ENCODE assay signal across 10 mouse cellular contexts in the genomic region with DNA sequence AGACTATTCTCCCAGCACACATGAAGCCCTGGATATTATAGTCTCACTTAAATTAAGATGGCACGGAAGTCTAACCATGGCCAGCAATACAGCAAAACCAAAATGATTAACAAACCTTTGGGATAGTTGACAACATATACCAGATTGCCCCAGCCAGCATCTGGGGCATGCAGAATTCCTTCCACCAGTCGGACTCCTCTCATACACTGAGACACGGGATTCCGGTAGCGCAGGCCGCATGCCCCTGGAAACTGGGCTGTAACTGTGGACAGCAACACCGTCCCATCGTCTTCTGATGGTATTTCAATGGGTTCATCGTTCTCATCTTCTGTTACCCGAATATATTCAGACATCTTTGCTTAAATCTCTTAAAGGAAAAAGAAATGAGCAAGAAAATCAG. TPM values are rescaled to one million over a fixed set of nuclear protein-coding genes. Genes with fewer than 3 reads are reported as not detected.
DNase-seq lines count a peak whose midpoint lies in the region; ATAC-seq and TF ChIP-seq lines count a peak whose summit lies in the region.
"Had no signal": no experiment of that assay in that cellular context is flagged by ENCODE, and none has a peak within 500 bp of the region (broad histone marks: within the 10 kb centered on the region; RNA-seq: fewer than 3 reads in every experiment).

No protein-coding gene starts in this region.

- 73% methylated on average over 10 of the region's 10 CpGs for WGBS in cerebellum, adult 2 months
- WGBS in neural tube, embryonic 11.5 days: 88% methylated on average over 10 of the region's 10 CpGs
- 77% methylated on average over 10 of the region's 10 CpGs for WGBS in liver, embryonic 13.5 days (ENCODE audit: insufficient replicate concordance)

- H3K9ac ChIP-seq in neural tube, embryonic 11.5 days (ENCODE audit: low read length): no peak overlapping the region
- H3K9ac ChIP-seq in liver, embryonic 13.5 days: peak overlapping the region; percentile 93

- peaks cover 5% of the 10 kb centered on the region for H3K4me1 ChIP-seq in cerebellum, adult 2 months (ENCODE audit: control insufficient read depth, insufficient read depth, low read length)
- H3K4me1 ChIP-seq in neural tube, embryonic 11.5 days (ENCODE audit: control insufficient read depth, insufficient read depth, low read length): peaks cover 8% of the 10 kb centered on the region; the same call in 1 of the 2 replicates
- peaks cover 45% of the 10 kb centered on the region for H3K4me1 ChIP-seq in liver, embryonic 13.5 days (replicated peaks)

- peak overlapping the region; percentile 38 for H3K4me3 ChIP-seq in cerebellum, adult 2 months (replicated peaks; ENCODE audit: insufficient read depth, low read depth, low read length)
- H3K4me3 ChIP-seq in neural tube, embryonic 11.5 days (ENCODE audit: low read depth, low read length): peak overlapping the region; percentile 84; the same call in 1 of the 2 replicates
- peak overlapping the region; percentile 86 for H3K4me3 ChIP-seq in liver, embryonic 13.5 days (replicated peaks)

- no peaks in the 10 kb centered on the region for H3K9me3 ChIP-seq in neural tube, embryonic 11.5 days (ENCODE audit: control insufficient read depth, low read length)
- no peaks in the 10 kb centered on the region for H3K9me3 ChIP-seq in liver, embryonic 13.5 days (replicated peaks)

- peaks cover 28% of the 10 kb centered on the region for H3K36me3 ChIP-seq in neural tube, embryonic 11.5 days (ENCODE audit: control insufficient read depth, insufficient read depth, low read length)
- peaks cover 51% of the 10 kb centered on the region for H3K36me3 ChIP-seq in liver, embryonic 13.5 days

- TF ChIP-seq CTCF in cerebellum, adult 2 months (IDR thresholded peaks at IDR 0.05; ENCODE audit: borderline replicate concordance, insufficient read depth, low read depth, low read length): no peak

- no peaks in the 10 kb centered on the region for H3K27me3 ChIP-seq in cerebellum, adult 2 months (ENCODE audit: control insufficient read depth, insufficient read depth, low read length)
- no peaks in the 10 kb centered on the region for H3K27me3 ChIP-seq in neural tube, embryonic 11.5 days (ENCODE audit: control insufficient read depth, insufficient read depth, low read length)
- H3K27me3 ChIP-seq in liver, embryonic 13.5 days: no peaks in the 10 kb centered on the region

- ATAC-seq in neural tube, embryonic 11.5 days (ENCODE audit: insufficient read depth, low FRiP score, low TSS enrichment): no peak
- ATAC-seq in liver, embryonic 13.5 days (ENCODE audit: low read depth): no peak
- ATAC-seq in erythroid progenitor cell, adult 5-6 weeks (replicated peaks; ENCODE audit: low FRiP score, poor library complexity, severe bottlenecking): no peak

- peak overlapping the region; percentile 94 for H3K4me2 ChIP-seq in neural tube, embryonic 11.5 days (ENCODE audit: low read depth)
- H3K4me2 ChIP-seq in liver, embryonic 13.5 days: peak overlapping the region; percentile 79

- H3K27ac ChIP-seq in cerebellum, adult 2 months (ENCODE audit: insufficient read depth, low read length): no peak overlapping the region
- no peak overlapping the region for H3K27ac ChIP-seq in neural tube, embryonic 11.5 days (ENCODE audit: low read depth, low read length)
- H3K27ac ChIP-seq in liver, embryonic 13.5 days: no peak overlapping the region

- DNase-seq in cerebellum, adult 2 months: no peak
- DNase-seq in cerebellum, adult 9-10 months: no peak
- DNase-seq in neural tube, embryonic 11.5 days (ENCODE audit: low spot score): no peak
- no peak for DNase-seq in neural tube, embryonic 10.5 days (ENCODE audit: extremely low spot score, low spot score)
- no peak for DNase-seq in liver, embryonic 13.5 days
- DNase-seq in urinary bladder, postnatal 14 days (ENCODE audit: low spot score): no peak
- DNase-seq in gastrocnemius, postnatal 4 days (ENCODE audit: low spot score in 2 of 2): no peak

- TF ChIP-seq POLR2A in cerebellum, adult 2 months (IDR thresholded peaks at IDR 0.05; ENCODE audit: borderline replicate concordance, insufficient read depth, low read length): no peak

RNA-seq across cellular contexts. Expression of gene Tardbp, which starts 1.8 kb away (rescaled TPM):
- 276 and 338 TPM in 2 replicates for polyA plus RNA-seq in cerebellum, adult 2 months (2012; rRNA removed)
- polyA plus RNA-seq in neural tube, embryonic 11.5 days (2014; fragmentation: Nextera tagmentation; extraction: Ambion mirVana): 179 and 211 TPM in 2 replicates
- 180 and 240 TPM in 2 replicates for polyA plus RNA-seq in liver, embryonic 13.5 days (2015; fragmentation: Nextera tagmentation; extraction: Ambion mirVana)
- 230 and 350 TPM in 2 replicates for total RNA-seq in erythroid progenitor cell, adult 5-6 weeks (2015; ENCODE audit: low replicate concordance)
- total RNA-seq in erythroid progenitor cell, adult 5-6 weeks (2017; ENCODE audit: low replicate concordance): 315 and 491 TPM in 2 replicates
- total RNA-seq in gastrocnemius, postnatal 4 days (2021): 100 to 1,000 TPM; 200 to 267 TPM

RNA-seq across cellular contexts. Expression of gene Gm572, which starts 18.1 kb away (rescaled TPM):
- 0.10 and 0.11 TPM in 2 replicates for polyA plus RNA-seq in cerebellum, adult 2 months (2012; rRNA removed)
- polyA plus RNA-seq in neural tube, embryonic 11.5 days (2014; fragmentation: Nextera tagmentation; extraction: Ambion mirVana): not detected in 2 replicates
- not detected in 2 replicates for polyA plus RNA-seq in liver, embryonic 13.5 days (2015; fragmentation: Nextera tagmentation; extraction: Ambion mirVana)
- not detected in 2 replicates for total RNA-seq in erythroid progenitor cell, adult 5-6 weeks (2015; ENCODE audit: low replicate concordance)
- total RNA-seq in erythroid progenitor cell, adult 5-6 weeks (2017; ENCODE audit: low replicate concordance): not detected in 2 replicates
- 1 to 10 TPM; 7.3 to 8.7 TPM for total RNA-seq in gastrocnemius, postnatal 4 days (2021)
- polyA plus RNA-seq: brain, embryonic 14.5 days; inflammation-experienced regulatory T-cells, adult 6 months had no signal

RNA-seq across cellular contexts. Expression of gene Masp2, which starts 22.7 kb away (rescaled TPM):
- 0.82 and 1.9 TPM in 2 replicates for polyA plus RNA-seq in cerebellum, adult 2 months (2012; rRNA removed)
- polyA plus RNA-seq in neural tube, embryonic 11.5 days (2014; fragmentation: Nextera tagmentation; extraction: Ambion mirVana): 0.17 and 0.35 TPM in 2 replicates
- 14.8 and 15.0 TPM in 2 replicates for polyA plus RNA-seq in liver, embryonic 13.5 days (2015; fragmentation: Nextera tagmentation; extraction: Ambion mirVana)
- not detected in 2 replicates for total RNA-seq in erythroid progenitor cell, adult 5-6 weeks (2015; ENCODE audit: low replicate concordance)
- 2.8 TPM in 1 of 2 replicates, not detected in the other for total RNA-seq in erythroid progenitor cell, adult 5-6 weeks (2017; ENCODE audit: low replicate concordance)
- total RNA-seq in gastrocnemius, postnatal 4 days (2021): under 1 TPM; 0.52 to 0.88 TPM

RNA-seq across cellular contexts. Expression of gene Srm, which starts 33.7 kb away (rescaled TPM):
- polyA plus RNA-seq in cerebellum, adult 2 months (2012; rRNA removed): 68.9 and 75.8 TPM in 2 replicates
- polyA plus RNA-seq in neural tube, embryonic 11.5 days (2014; fragmentation: Nextera tagmentation; extraction: Ambion mirVana): 194 and 196 TPM in 2 replicates
- polyA plus RNA-seq in liver, embryonic 13.5 days (2015; fragmentation: Nextera tagmentation; extraction: Ambion mirVana): 235 and 259 TPM in 2 replicates
- total RNA-seq in erythroid progenitor cell, adult 5-6 weeks (2015; ENCODE audit: low replicate concordance): 11.3 and 14.1 TPM in 2 replicates
- 1.0 and 4.5 TPM in 2 replicates for total RNA-seq in erythroid progenitor cell, adult 5-6 weeks (2017; ENCODE audit: low replicate concordance)
- total RNA-seq in gastrocnemius, postnatal 4 days (2021): 10 to 100 TPM; 44.0 to 47.6 TPM
